Mouse (Mus musculus) right cerebral cortex, adult 18-20 months (tissue): ENCODE measurements around the gene Pgghg.
A peak's percentile ranks its signal among the peaks of the same experiment; 100 is the strongest.

Experiments used
- DNase-seq: peaks from one replicate; pipeline ENCODE4 v3.0.0; 2022; ENCODE audit warnings: mixed read lengths

Pgghg gene

DNA sequence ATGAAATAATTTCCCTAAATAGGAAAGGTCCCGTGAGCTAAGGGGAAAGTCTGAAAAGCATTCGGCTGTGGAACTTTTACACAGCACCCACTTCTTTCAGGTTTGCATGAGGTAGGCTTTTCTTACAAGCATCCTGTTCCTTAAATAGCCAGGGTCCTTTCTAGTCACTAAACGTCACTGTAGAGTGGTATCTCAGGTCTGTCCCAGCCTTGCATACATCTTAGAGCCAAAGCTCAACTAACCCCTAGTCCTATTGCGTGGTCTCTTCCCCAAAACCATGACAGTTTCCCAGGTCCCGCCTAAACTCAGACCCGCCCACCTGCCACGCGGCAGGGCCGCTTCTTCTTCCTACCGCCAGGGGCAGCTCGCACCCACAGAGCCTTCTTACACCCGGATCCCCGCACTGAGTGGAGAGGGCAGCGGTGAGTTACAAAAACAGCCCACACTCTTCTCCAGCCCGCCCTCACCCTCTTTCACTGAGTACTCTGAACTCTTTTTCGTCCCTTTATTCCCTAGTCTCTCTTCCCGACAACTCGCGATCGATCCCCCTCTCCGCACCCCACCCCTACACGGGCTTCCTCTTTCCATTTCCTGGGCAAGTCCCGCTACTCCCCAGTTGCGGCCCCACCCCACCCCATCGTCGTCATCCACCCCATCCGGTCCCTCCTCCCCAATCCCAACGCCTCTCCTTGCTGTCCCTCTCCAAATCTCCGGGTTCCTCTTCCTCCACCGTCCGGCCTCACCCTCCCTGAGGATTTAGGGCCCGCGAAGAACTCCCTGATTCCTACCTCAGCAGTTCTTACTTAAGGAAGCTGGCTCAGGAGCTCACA lies at the start of gene Pgghg:
TSS of gene Pgghg (plus strand) at position 170 of the 830 bp plus-strand sequence.
- DNase-seq: peak; percentile 56

DNA sequence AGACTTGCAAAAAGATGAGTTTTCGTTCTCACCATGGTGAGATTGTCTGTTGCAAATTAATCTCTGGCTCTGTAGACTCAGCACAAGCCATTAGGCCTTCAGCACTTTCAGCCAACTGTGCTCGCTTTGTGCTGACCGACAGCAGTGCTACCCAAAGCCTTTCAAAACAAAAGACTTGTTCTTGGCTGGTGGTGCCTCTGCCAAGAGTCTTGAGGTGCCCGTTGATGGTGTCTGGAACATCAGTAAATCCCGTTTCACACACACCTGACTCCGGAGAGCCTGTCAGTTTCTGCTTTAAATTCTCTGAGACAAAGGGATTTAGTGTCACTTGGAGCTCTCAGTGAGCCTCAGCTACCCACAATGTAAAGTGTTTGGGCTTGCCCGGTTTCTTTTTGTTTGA lies 47.2 kb upstream of the Pgghg start:
- no peak for DNase-seq

DNA sequence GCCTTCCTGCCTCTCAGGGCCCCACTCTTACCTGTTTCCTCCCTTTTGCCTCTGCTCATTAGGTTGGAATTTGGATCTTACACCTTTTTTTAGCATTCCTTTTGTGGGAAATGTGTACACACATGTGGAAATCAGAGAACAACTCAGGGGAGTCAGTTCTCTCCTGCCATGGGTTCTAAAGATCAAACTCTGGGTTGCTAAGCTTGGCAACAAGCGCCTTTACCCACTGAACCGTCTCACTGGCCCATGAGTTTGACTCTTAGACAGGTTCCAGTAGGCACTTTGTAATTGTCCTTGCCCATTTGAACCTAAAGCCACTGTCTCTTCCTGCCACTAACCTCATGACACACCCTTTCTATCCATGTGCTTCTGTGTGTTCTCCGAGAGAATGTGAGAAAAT lies 46.6 kb upstream of the Pgghg start:
- no peak for DNase-seq

DNA sequence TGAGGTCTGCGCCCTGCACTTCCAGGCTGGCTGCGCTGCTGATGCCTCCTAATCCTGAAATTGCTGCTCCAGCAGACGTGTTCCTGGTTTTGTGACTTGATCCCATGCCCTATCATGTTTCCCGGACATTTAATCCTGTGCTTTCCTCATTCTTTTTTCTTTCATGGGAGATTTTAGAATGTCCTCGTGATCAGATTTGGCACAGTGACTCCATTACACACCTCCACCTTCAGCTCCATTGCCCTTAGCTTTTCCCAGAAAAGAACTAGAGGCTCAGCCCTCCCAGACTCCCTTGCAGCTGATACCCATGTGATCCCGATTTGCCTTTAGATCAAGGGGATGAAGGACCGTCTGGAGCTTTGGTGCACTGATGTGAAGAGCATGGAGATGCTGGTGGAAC lies 43.3 kb upstream of the Pgghg start:
- DNase-seq: no peak

DNA sequence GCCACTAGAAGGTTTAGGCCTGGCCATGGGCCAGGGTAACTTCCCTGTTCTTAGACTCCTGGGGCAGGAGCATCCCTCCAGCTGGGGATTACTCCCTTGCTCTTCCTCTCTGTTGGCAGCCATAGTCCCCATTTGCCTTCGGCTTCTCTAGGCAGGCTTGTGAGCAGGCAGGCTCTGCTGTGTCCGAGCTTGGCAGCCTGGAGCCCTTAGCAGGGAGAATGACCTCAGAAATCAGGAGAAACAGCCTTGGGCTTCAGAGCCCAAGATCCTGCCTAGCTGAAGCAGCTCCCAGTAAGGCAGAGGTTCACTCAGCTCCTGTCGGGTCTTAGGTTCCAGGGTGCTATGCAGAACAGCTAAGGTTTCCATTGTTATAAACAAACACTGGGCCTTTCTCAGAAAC lies 42.1 kb upstream of the Pgghg start:
- DNase-seq: no peak

DNA sequence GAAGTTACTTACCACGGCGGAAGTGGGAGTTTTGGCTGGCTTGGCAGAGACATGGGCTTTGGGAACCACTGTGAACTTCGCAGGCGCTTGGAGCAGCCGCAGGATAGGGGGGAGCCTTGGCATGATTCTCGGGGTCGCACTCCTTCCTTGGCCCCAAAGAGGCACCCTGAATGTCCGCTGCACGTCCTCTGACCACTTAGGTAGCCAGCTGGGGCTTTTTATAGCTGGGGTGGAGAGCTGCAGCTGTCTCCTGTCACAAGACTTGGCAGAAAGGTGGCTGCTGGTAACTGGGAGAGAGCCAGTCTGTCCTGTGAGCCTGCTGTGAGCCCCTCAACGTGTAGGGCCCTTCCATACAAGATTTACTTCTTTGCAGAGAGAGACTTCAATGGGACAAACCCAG lies 41.0 kb upstream of the Pgghg start, which contains the start of gene Cox8b:
TSS of gene Cox8b (minus strand) at position 227 of the 400 bp plus-strand sequence.
- no peak for DNase-seq

DNA sequence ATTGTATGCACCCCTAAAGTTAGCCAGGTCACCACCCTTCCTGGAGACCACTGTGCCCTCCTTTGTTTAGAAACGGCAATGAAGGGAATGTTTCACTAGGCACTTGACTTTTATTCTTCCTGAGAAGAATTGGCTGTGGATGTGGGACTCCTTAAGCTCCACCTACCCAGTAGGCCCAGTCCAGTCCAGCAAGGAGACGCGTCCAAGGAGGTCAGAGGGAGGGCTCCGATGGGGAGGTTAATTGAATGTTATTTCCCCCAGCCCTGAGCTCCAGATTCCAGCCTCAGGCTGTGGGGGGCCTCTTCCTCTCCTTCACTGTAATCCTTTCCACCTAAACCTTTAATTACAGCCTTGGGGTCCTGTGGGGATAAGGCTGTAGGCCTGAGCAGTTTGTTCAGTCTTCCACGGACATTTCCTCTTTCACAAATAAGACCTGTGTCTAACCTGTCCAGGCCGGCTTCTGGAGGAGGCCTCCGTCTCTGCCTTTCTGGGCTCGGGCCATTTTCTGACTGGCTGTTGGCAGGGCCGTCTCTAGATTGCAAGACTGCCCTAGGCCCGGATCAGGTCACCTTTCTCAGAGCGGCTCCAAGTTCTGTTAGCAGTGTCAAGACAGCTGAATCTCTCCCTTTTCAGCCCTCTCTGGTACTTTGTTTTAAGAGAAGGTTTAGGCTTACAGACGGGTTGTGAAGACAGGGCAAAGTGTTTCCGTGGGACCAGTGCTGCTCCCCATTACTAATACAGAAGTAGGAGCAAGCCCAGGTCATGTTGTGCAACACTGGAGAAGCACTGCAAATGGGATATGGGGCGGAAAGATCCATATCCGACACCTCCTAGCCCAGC lies 38.9 kb upstream of the Pgghg start:
- no peak for DNase-seq

DNA sequence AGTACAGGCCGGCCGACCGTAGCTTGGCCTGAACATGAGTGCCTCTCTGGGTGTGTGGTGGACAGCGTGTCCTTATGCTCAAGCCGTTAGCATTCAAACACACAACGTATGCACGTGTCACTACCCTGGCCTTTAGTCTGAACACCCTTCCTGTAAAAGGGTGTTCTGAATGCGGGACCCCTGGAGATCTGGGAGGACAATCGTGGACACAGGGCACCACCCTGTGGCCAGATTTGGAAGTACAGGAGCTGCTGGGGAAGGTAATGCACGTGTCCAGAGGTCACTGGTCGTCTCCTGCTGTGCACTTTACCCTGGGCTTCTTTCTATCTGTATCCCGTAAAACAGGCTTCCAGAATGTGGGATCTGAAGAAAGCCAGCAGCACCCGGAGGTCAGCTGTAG lies 38.0 kb upstream of the Pgghg start:
- peak; percentile 58 for DNase-seq

DNA sequence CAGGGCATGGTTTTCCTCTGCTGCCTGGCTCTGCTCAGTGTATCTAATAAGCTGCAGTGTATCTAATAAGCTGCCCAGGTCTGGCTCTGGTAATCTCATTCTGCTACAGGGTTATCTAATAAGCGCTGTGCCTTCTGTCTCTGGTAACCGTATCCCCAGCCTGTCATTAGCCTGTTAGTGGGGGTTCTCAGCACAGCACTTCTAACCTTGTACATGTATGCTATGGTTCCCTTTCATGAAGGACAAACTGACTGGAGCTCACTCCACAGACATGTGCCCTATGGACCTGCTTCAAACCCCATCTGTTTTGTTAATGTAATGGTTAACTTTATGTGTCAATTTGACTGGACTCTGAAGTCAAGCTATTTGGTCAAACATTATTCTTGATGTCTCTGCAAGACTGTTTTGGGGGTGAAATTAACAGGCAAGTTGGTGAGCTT lies 35.5 kb upstream of the Pgghg start:
- no peak for DNase-seq

DNA sequence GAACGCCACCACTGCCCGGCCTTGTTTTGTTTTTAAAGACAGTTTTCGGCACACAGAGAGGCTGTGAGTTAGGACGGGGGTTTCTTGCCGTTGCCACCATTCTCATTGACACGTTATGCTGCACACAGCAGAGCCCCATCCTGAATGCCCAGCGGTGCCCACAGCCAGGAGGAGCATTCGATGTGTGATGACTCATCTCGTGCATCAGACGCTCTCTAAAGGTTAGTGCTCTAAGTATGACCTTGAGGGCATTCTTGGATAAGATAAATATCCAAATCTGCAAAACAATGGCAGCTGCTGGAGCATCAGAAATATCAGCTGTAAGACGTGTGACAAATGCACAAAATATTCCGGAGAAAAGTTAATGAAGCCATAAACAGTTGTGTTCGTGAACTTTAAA lies 34.1 kb upstream of the Pgghg start:
- DNase-seq: no peak

DNA sequence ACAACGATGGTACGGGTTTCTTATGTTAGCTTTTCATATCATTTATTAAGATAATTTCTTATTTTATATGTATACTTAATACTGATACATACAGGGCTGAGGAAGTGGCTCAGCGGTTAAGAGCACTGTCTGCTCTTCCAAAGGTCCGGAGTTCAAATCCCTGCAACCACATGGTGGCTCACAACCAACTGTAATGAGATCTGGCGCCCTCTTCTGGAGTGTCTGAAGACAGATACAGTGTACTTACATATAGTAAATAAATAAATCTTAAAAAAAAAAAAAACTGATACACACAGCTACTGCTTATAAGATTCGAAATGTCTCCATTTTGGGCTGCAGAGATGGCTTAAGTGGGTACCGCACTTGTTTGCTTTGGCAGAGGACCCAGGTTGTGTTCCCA lies 33.5 kb upstream of the Pgghg start:
- no peak for DNase-seq

DNA sequence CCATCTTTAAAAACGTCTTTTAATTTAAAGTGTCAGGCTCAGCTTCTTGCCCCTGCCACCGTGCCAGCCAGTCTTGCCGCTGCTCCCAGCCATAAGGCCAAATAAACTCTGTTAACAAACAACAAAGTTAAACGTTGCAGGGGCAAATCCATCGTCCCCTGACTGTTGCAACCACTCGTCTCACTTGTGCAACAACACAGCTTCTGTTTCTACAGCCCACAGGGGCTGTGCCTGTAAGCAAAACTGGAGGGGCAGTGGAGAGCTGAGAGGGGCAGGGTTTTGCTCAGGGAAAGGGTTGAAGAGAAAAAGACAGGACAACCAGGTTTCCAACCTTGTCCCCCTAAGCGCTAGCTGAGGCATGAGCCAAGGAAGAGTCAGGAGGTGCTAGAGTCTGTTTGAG lies 33.0 kb upstream of the Pgghg start:
- DNase-seq: no peak

DNA sequence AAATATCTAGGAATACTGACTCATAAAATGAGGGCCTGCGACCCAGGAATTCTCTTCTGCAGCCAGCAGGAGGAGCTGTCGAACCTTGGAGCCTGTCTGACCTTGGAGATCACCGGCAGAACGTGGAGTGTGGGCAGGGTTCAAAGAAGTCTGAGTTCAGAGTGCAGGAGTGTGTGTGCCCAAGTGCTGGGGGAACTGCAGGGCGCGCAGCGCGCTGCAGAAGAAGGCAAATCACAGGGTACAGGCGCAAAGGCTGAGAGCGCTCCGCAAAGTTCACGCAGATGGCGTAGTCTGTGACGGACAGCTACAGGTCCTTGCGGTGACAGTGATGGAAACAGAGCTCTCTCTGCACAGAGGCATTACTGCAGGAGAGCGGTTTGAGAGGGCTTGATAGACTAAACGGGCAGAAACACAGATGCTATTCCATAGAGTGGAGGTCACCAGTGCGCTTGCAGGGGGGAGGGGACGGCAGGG lies 32.5 kb upstream of the Pgghg start:
- peak; percentile 72 for DNase-seq

DNA sequence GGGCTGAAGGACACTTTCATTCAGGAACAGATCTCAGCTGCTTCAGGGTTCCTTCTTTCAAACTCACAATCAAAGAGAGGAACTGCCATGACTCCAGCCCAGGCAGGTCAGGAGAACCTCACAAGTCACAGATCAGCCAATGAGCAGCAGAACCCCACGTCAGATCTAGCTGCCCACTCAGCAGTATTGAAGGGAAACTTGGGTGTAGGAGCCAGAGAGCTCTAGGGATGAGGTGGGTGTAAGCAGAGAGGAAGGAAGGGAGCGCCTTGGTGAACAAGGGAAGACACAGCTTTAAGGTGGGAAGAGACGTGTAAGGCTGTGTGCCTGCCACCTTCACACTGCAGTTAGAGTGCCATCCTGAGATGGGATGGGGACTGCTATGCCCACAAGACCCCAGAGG lies 28.9 kb upstream of the Pgghg start:
- peak; percentile 71 for DNase-seq

DNA sequence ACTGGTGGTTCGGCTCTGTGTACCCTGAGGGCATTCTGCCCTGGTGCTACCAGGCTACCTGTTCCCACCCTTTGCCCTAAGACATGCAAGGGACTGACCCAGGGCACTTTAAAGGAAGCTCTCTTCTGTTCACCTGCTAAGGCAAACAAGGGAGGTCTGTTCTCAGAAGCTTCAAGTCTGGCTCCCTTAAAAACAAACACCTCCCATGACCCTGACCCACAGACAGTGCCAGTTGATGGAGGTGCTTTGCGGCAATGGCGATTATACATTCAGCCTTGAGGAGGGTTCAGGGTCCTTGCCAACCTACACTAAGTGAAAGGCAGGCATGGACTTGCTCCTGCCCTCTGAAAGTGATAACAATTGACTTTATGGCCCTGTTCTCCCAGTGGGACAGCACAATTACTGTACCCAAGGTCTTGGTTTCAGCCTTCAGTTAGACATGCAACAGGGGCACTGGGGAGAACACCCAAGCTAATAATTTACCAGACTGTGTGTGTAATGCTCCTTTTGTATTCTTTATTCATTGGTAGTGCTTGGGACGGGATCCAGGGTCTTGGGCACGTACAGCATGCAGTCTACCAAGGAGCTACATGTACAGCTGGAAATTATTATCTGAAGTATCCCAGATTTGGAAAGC lies 28.2 kb upstream of the Pgghg start:
- no peak for DNase-seq

DNA sequence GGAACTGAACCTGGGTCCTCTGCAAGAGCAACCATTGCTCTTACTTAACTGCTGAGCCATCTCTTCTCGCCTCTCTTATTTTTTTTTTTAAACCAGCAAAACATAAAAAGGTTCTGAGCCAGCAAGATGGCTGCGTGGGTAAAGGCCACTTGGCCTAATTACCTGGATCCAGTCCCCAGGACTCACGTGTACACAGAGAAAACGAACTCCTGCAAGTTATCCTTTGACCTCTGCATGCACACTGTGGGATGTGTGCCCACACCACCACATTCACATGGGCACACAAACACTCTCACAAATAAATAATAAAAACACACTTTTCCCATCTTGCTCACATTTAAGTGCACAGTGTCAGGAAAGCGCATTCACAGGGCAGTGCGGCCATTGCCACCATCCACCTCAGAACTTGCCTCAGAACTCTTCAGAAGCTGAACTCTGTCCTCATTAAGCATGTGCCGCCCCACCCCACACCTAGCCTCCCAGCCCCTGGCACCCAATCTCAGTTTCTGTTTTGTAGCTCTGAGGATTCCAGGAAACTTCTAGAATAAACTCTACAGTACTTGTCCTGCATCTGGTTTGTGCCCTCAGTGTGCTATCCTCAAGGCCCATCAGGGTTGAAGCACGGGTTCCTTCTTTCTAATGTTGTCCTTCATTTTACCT lies 27.0 kb upstream of the Pgghg start:
- no peak for DNase-seq

DNA sequence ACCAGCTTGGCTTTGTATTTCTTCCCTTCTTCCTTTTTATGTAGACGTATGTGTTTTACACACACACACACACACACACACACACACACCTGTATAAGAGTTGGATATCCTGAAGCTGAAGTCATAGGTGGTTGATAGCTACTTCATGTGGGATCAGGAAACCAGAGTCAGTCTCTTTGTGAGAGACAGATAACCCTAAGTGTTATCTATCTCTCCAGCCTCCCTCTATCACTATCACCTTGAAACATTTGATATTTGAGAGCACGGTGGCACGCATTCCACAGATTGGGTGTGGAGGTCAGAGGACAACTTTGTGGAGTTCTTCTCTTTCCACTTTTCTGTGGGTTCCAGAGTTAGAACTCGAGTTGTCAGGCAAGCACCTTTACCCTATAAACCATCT lies 21.3 kb upstream of the Pgghg start:
- DNase-seq: no peak

DNA sequence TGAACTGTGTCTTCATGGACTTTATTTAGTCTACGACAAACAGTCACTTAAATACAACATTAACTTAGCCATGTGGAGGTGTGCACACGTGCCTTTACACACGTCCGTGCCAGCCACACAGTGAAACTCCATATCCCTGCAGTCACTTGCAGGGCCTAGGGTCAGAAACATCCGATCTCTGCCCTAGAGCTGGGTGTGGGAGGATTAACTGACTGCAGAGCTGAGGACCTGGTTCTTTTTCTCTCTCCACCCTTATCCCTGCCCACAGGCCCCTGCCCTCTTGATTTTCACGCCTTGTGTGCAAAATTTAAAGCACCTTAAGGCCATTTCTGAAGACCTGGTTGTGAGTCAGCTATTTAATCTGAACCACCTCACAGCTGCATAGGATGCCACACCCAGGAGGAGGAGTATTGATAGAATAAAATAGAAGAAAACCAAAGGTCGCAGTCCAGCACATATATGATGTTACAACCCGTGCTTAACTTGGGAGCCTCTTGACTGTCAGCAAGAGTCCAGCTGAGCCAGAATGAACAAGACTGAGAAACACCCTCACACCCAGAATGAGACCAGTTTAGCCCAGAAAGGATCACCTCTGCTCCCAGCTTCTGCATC lies 20.7 kb upstream of the Pgghg start, which contains the start of gene Nlrp6:
TSS of gene Nlrp6 (plus strand) at position 485 of the 612 bp plus-strand sequence.
- DNase-seq: no peak

DNA sequence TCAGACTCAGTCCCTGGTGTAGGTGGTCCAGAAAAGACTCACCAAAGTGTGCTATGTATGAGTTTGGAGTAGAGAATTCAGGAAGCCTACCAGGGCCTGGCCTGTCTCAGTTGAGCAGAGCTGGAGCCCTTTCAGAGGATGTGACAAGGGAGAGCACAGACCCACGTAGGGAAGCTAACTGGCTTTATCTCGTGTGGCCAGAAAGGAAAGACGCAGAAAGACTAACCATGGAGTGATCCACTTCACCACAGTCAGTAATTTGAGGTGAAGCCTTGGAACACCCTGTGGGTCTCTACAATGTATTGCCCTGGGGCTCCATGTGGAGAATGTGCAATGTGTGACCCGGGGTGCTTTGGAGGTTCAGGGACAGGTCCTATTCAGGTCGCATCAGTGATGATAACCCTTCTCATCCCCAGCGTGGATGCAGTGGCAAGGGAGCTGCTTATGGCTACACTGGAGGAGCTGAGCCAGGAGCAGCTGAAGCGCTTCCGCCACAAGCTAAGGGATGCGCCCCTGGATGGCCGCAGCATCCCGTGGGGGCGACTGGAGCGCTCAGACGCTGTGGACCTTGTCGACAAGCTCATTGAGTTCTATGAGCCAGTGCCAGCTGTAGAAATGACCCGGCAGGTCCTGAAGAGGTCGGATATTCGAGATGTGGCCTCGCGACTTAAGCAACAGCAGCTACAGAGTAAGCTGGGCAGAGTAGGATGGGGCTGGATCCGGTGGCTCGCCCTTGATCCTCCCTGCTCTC lies 19.8 kb upstream of the Pgghg start:
- DNase-seq: no peak

DNA sequence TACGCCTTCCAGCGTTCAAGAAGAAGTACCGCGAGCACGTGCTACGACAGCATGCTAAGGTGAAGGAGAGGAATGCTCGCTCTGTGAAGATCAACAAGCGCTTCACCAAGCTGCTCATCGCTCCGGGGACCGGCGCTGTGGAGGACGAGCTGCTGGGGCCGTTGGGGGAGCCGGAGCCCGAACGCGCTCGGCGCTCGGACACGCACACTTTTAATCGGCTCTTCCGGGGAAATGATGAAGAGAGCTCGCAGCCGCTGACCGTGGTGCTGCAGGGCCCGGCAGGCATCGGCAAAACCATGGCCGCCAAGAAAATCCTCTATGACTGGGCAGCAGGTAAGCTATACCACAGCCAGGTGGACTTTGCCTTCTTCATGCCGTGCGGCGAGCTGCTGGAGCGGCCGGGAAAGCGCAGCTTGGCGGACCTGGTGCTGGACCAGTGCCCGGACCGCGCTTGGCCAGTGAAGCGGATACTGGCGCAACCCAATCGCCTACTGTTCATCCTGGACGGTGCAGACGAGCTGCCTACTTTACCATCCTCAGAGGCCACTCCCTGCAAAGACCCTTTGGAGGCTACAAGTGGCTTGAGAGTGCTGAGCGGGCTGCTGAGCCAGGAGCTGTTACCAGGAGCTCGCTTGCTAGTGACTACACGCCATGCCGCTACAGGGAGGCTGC lies 18.7 kb upstream of the Pgghg start:
- DNase-seq: no peak
